Mouse (Mus musculus): Measurements from ENCODE around the gene Bean1.

GRCm38 (mm10) chr8:104142415-104142814 lies 27.8 kb upstream of the Bean1 start:
- no peak for TF ChIP-seq POLR2A (IDR thresholded peaks at IDR 0.05; ENCODE audit: borderline replicate concordance, extremely low read depth, low read depth, low read length)
- TF ChIP-seq CTCF (IDR thresholded peaks at IDR 0.05; ENCODE audit: insufficient read depth, low read length) = no peak
